Mouse (Mus musculus) thymus, adult 2 months (tissue): Measurements from ENCODE around the gene Cadps2. TPM values are rescaled to one million over a fixed set of nuclear protein-coding genes. Genes with fewer than 3 reads are reported as not detected.

Experiments used
- DNase-seq: peaks from one replicate; pipeline ENCODE4 v3.0.0; 2021
- H3K27ac ChIP-seq: fragments of 200-500 bp; 2 replicates; pipeline ENCODE4 v1.5.1; 2012; ENCODE audit warnings: low read length, control low read depth; ENCODE audit not compliant: control insufficient read depth, insufficient read depth
- H3K27me3 ChIP-seq: fragments of 200-500 bp; 2 replicates; pipeline ENCODE4 v1.6.1; 2012; ENCODE audit warnings: mild to moderate bottlenecking, low read length, moderate library complexity, mixed read lengths; ENCODE audit not compliant: control insufficient read depth, insufficient read depth
- H3K36me3 ChIP-seq: fragments of 200-500 bp; 2 replicates; pipeline ENCODE4 v1.6.1; 2012; ENCODE audit warnings: mild to moderate bottlenecking, low read length, moderate library complexity; ENCODE audit not compliant: control insufficient read depth, insufficient read depth
- H3K4me1 ChIP-seq: fragments of 200-500 bp; replicated peaks from 2 replicates; pipeline ENCODE4 v1.6.1; 2012; ENCODE audit warnings: low read length; ENCODE audit not compliant: control insufficient read depth, insufficient read depth
- H3K4me3 ChIP-seq: fragments of 200-500 bp; 2 replicates; pipeline ENCODE4 v1.5.1; 2012; ENCODE audit warnings: mild to moderate bottlenecking, low read length, control low read depth, moderate library complexity; ENCODE audit not compliant: control insufficient read depth, insufficient read depth
- CTCF ChIP-seq: fragments of 200-500 bp; IDR thresholded peaks from 2 replicates; pipeline ENCODE4 v1.5.1; 2012; ENCODE audit warnings: mild to moderate bottlenecking, control low read depth, low read length, moderate library complexity, borderline replicate concordance; ENCODE audit not compliant: control insufficient read depth, poor library complexity, insufficient read depth; ENCODE audit errors: extremely low read depth
- POLR2A ChIP-seq: fragments of 200-500 bp; IDR thresholded peaks from 2 replicates; pipeline ENCODE4 v1.6.1; 2012; ENCODE audit warnings: mild to moderate bottlenecking, low read length, control low read depth, moderate library complexity; ENCODE audit not compliant: control insufficient read depth, poor library complexity, insufficient read depth; ENCODE audit errors: extremely low read depth
- WGBS: fragments of 180-500 bp; shearing (Covaris S2); methylation state at CpG from one replicate; pipeline ENCODE4 v1.1.7; 2018; 5-methylcytosine and 5-hydroxymethylcytosine counted together
- polyA plus RNA-seq: library from polyadenylated mRNA; depleted of rRNA; stranded (reverse); fragments of >200 nt; gene quantifications from 2 replicates; pipeline ENCODE4 v1.2.3, GENCODE M21; 2012

Cadps2 gene
- polyA plus RNA-seq, 1 experiment = 0.86 TPM

GRCm38 (mm10) chr6:23356141-23356540, 483.1 kb downstream of the Cadps2 start:
- 56% methylated on average over 4 of the region's 4 CpGs for WGBS
- TF ChIP-seq POLR2A = no peak
- TF ChIP-seq CTCF = no peak
- Histone ChIP-seq H3K27ac (no peak overlapping the region), H3K4me3 (no peak overlapping the region), H3K27me3 (no peaks in the 10 kb centered on the region), H3K4me1 (no peaks in the 10 kb centered on the region), H3K36me3 (no peaks in the 10 kb centered on the region)
- no peak for DNase-seq

- H3K4me1 ChIP-seq = no peaks in the 10 kb centered on the region
- 47% methylated on average over 7 of the region's 7 CpGs for WGBS
- H3K27me3 ChIP-seq = no peaks in the 10 kb centered on the region
- H3K27ac ChIP-seq = no peak overlapping the region
- TF ChIP-seq CTCF = no peak
- no peak for TF ChIP-seq POLR2A
- no peak for DNase-seq
- H3K36me3 ChIP-seq = no peaks in the 10 kb centered on the region
- H3K4me3 ChIP-seq = no peak overlapping the region
These were observed 485.7 kb downstream of the Cadps2 start for GRCm38 (mm10) chr6:23353480-23353879.

- Histone ChIP-seq H3K27ac (no peak overlapping the region), H3K4me1 (no peaks in the 10 kb centered on the region)
- 89% methylated on average over 7 of the region's 7 CpGs for WGBS
These were observed 501.7 kb downstream of the Cadps2 start for GRCm38 (mm10) chr6:23337411-23338063.

GRCm38 (mm10) chr6:23314945-23315344, 524.3 kb downstream of the Cadps2 start:
- H3K4me3 ChIP-seq = no peak overlapping the region
- DNase-seq = no peak
- H3K36me3 ChIP-seq = no peaks in the 10 kb centered on the region
- TF ChIP-seq CTCF (no peak), POLR2A (no peak)
- no peaks in the 10 kb centered on the region for H3K4me1 ChIP-seq
- H3K27ac ChIP-seq = no peak overlapping the region
- H3K27me3 ChIP-seq = no peaks in the 10 kb centered on the region
- WGBS = 90% methylated on average over 8 of the region's 8 CpGs

More at GRCm38 (mm10) chr6:23337411-23338063, 501.7 kb downstream of the Cadps2 start:
- no peak overlapping the region for H3K4me3 ChIP-seq
- no peaks in the 10 kb centered on the region for H3K27me3 ChIP-seq
- no peak for DNase-seq
- no peaks in the 10 kb centered on the region for H3K36me3 ChIP-seq
- TF ChIP-seq CTCF (no peak), POLR2A (no peak)

GRCm38 (mm10) chr6:23314291-23314690, 524.9 kb downstream of the Cadps2 start:
- H3K4me1 ChIP-seq = no peaks in the 10 kb centered on the region
- TF ChIP-seq CTCF (no peak), POLR2A (no peak)
- DNase-seq = no peak
- no peaks in the 10 kb centered on the region for H3K36me3 ChIP-seq
- H3K27me3 ChIP-seq = no peaks in the 10 kb centered on the region
- H3K27ac ChIP-seq = no peak overlapping the region
- 85% methylated on average over 5 of the region's 5 CpGs for WGBS
- no peak overlapping the region for H3K4me3 ChIP-seq

- Histone ChIP-seq H3K27me3 (no peaks in the 10 kb centered on the region), H3K4me3 (no peak overlapping the region), H3K27ac (no peak overlapping the region), H3K36me3 (no peaks in the 10 kb centered on the region), H3K4me1 (no peaks in the 10 kb centered on the region)
- TF ChIP-seq POLR2A (no peak), CTCF (no peak)
- WGBS = 87% methylated on average over 6 of the region's 6 CpGs
- DNase-seq = no peak
These were observed 533.2 kb downstream of the Cadps2 start for GRCm38 (mm10) chr6:23306046-23306445.
